In genomic region chr9:76168355-76168754, GRCm38 (mm10) we compare ENCODE assay signal across 12 mouse cellular contexts. TPM values are rescaled to one million over a fixed set of nuclear protein-coding genes. Genes with fewer than 3 reads are reported as not detected.
DNase-seq lines count a peak whose midpoint lies in the region; ATAC-seq and TF ChIP-seq lines count a peak whose summit lies in the region.
"Had no signal": no experiment of that assay in that cellular context is flagged by ENCODE, and none has a peak within 500 bp of the region (broad histone marks: within the 10 kb centered on the region; RNA-seq: fewer than 3 reads in every experiment).

No protein-coding gene starts in this region.

- TF ChIP-seq CTCF in liver, adult 2 months (IDR thresholded peaks at IDR 0.05; ENCODE audit: low read depth, low read length) = peak; percentile 44
- TF ChIP-seq CTCF in MEL (IDR thresholded peaks at IDR 0.05 in 2 of 3, conservative IDR thresholded peaks at IDR 0.05 in 1 of 3; ENCODE audit: control insufficient read depth in 1 of 3, insufficient read depth in 1 of 3, low read depth in 2 of 3, low read length in 3 of 3, poor library complexity in 1 of 3, severe bottlenecking in 1 of 3) = peak in 2 of 3 experiments; percentile 18 to 19; a peak in 3 of 6 replicates
- TF ChIP-seq CTCF in brain, embryonic 14.5 days (IDR thresholded peaks at IDR 0.05; ENCODE audit: borderline replicate concordance, extremely low read depth, insufficient read depth, insufficient read length) = 0 out of 2 replicates have a peak, but pooled peaks have one; percentile 2

- H3K4me3 ChIP-seq in liver, adult 2 months (ENCODE audit: insufficient read depth, low read depth, low read length) = no peak overlapping the region
- no peak overlapping the region for H3K4me3 ChIP-seq in liver, embryonic 11.5 days (ENCODE audit: low read depth, low read length)
- H3K4me3 ChIP-seq in MEL (ENCODE audit: control insufficient read depth in 1 of 2, insufficient read depth in 1 of 2, low read depth in 2 of 2, low read length in 2 of 2) = no peak overlapping the region
- H3K4me3 ChIP-seq in forebrain, embryonic 14.5 days (ENCODE audit: low read depth, low read length) = no peak overlapping the region
- H3K4me3 ChIP-seq: forebrain, embryonic 15.5 days; liver, embryonic 15.5 days had no signal

- TF ChIP-seq RAD21 in MEL (IDR thresholded peaks at IDR 0.05; ENCODE audit: low read depth, low read length) = peak; percentile 9

- no peak for TF ChIP-seq EP300 in MEL (IDR thresholded peaks at IDR 0.05; ENCODE audit: low read depth in 1 of 2, low read length in 2 of 2)

- H3K9me3 ChIP-seq in liver, embryonic 11.5 days (ENCODE audit: control insufficient read depth, low read length) = no peaks in the 10 kb centered on the region
- no peaks in the 10 kb centered on the region for H3K9me3 ChIP-seq in MEL (replicated peaks; ENCODE audit: insufficient read depth, low read length)
- no peaks in the 10 kb centered on the region for H3K9me3 ChIP-seq in forebrain, embryonic 14.5 days (replicated peaks; ENCODE audit: control insufficient read depth, low read length)
- H3K9me3 ChIP-seq: forebrain, embryonic 15.5 days; liver, embryonic 15.5 days had no signal

- no peak overlapping the region for H3K9ac ChIP-seq in liver, adult 2 months (ENCODE audit: low read depth, low read length)
- H3K9ac ChIP-seq in liver, embryonic 11.5 days (ENCODE audit: low read depth, low read length) = no peak overlapping the region
- no peak overlapping the region for H3K9ac ChIP-seq in MEL (ENCODE audit: control insufficient read depth, low read depth, low read length, poor library complexity, severe bottlenecking)
- H3K9ac ChIP-seq in forebrain, embryonic 14.5 days (ENCODE audit: low read length) = no peak overlapping the region
- H3K9ac ChIP-seq: forebrain, embryonic 15.5 days; liver, embryonic 15.5 days had no signal

- peak; percentile 14 for DNase-seq in gastrocnemius, postnatal 10 days
- DNase-seq in gastrocnemius, adult 18-20 months (ENCODE audit: low spot score) = no peak
- DNase-seq in liver, adult 2 months (ENCODE audit: extremely low read depth, low read depth, low spot score) = peak; percentile 7
- DNase-seq in liver, embryonic 11.5 days (ENCODE audit: low spot score) = no peak
- DNase-seq in MEL (ENCODE audit: low read depth, low spot score) = peak; percentile 3
- no peak for DNase-seq in brain, embryonic 14.5 days (ENCODE audit: low read depth)
- no peak for DNase-seq in testis, postnatal 14 days (ENCODE audit: low spot score)
- no peak for DNase-seq in forebrain, embryonic 14.5 days (ENCODE audit: low spot score)
- DNase-seq: kidney, postnatal 14 days had no signal

- 37% methylated on average over 3 of the region's 3 CpGs for WGBS in liver, adult 2 months
- WGBS in liver, embryonic 11.5 days = 46% methylated on average over 3 of the region's 3 CpGs
- 50% methylated on average over 3 of the region's 3 CpGs for WGBS in forebrain, embryonic 14.5 days

- H3K79me2 ChIP-seq in liver, adult 2 months (ENCODE audit: control insufficient read depth, insufficient read depth, low read length) = no peaks in the 10 kb centered on the region
- no peaks in the 10 kb centered on the region for H3K79me2 ChIP-seq in MEL (ENCODE audit: control insufficient read depth, insufficient read depth, low read length, poor library complexity)

- no peaks in the 10 kb centered on the region for H3K27me3 ChIP-seq in liver, adult 2 months (ENCODE audit: control insufficient read depth, insufficient read depth, low read length)
- H3K27me3 ChIP-seq in liver, embryonic 11.5 days (replicated peaks; ENCODE audit: control insufficient read depth, insufficient read depth, low read length) = no peaks in the 10 kb centered on the region
- no peaks in the 10 kb centered on the region for H3K27me3 ChIP-seq in MEL (ENCODE audit: control insufficient read depth in 1 of 2, insufficient read depth in 2 of 2, low read length in 2 of 2)
- H3K27me3 ChIP-seq in forebrain, embryonic 14.5 days (replicated peaks; ENCODE audit: control insufficient read depth, insufficient read depth, low read length) = no peaks in the 10 kb centered on the region
- H3K27me3 ChIP-seq: forebrain, embryonic 15.5 days; liver, embryonic 15.5 days had no signal

- H3K4me2 ChIP-seq in liver, embryonic 11.5 days = no peak overlapping the region
- no peak overlapping the region for H3K4me2 ChIP-seq in forebrain, embryonic 14.5 days (ENCODE audit: low read length)
- H3K4me2 ChIP-seq: forebrain, embryonic 15.5 days; liver, embryonic 15.5 days had no signal

- no peaks in the 10 kb centered on the region for H3K4me1 ChIP-seq in liver, adult 2 months (ENCODE audit: control insufficient read depth, insufficient read depth, low read length)
- H3K4me1 ChIP-seq in liver, embryonic 11.5 days (replicated peaks; ENCODE audit: control insufficient read depth, insufficient read depth, low read length) = no peaks in the 10 kb centered on the region
- H3K4me1 ChIP-seq in MEL (ENCODE audit: control insufficient read depth in 1 of 2, insufficient read depth in 2 of 2, low read length in 2 of 2) = no peaks in the 10 kb centered on the region
- no peaks in the 10 kb centered on the region for H3K4me1 ChIP-seq in forebrain, embryonic 14.5 days (ENCODE audit: control insufficient read depth, insufficient read depth, low read length)
- H3K4me1 ChIP-seq: forebrain, embryonic 15.5 days; liver, embryonic 15.5 days had no signal

- no peak overlapping the region for H3K27ac ChIP-seq in liver, adult 2 months (replicated peaks; ENCODE audit: insufficient read depth, low read depth, low read length)
- no peak overlapping the region for H3K27ac ChIP-seq in liver, embryonic 11.5 days (ENCODE audit: low read depth, low read length)
- no peak overlapping the region for H3K27ac ChIP-seq in MEL (ENCODE audit: control insufficient read depth, low read depth, low read length)
- H3K27ac ChIP-seq in forebrain, embryonic 14.5 days (ENCODE audit: low read depth, low read length) = no peak overlapping the region
- H3K27ac ChIP-seq: forebrain, embryonic 15.5 days; liver, embryonic 15.5 days had no signal

- no peak for TF ChIP-seq POLR2A in liver, adult 2 months (IDR thresholded peaks at IDR 0.05; ENCODE audit: extremely low read depth, insufficient read depth, low read length)
- TF ChIP-seq POLR2A in MEL (IDR thresholded peaks at IDR 0.05; ENCODE audit: control insufficient read depth in 1 of 2, insufficient read depth in 1 of 2, low read depth in 1 of 2, low read length in 2 of 2, poor library complexity in 1 of 2) = no peak
- no peak for TF ChIP-seq POLR2A in brain, embryonic 14.5 days (IDR thresholded peaks at IDR 0.05; ENCODE audit: borderline replicate concordance, extremely low read depth, insufficient read depth, insufficient read length, poor library complexity, severe bottlenecking)

- no peaks in the 10 kb centered on the region for H3K36me3 ChIP-seq in liver, adult 2 months (ENCODE audit: control insufficient read depth, insufficient read depth, low read length)
- H3K36me3 ChIP-seq in liver, embryonic 11.5 days (ENCODE audit: control insufficient read depth, insufficient read depth, low read length) = no peaks in the 10 kb centered on the region
- no peaks in the 10 kb centered on the region for H3K36me3 ChIP-seq in MEL (ENCODE audit: control insufficient read depth in 1 of 2, insufficient read depth in 2 of 2, low read length in 2 of 2)
- H3K36me3 ChIP-seq in forebrain, embryonic 14.5 days (ENCODE audit: control insufficient read depth, insufficient read depth, low read length) = no peaks in the 10 kb centered on the region
- H3K36me3 ChIP-seq: forebrain, embryonic 15.5 days; liver, embryonic 15.5 days had no signal

- no peak for ATAC-seq in liver, embryonic 11.5 days (replicated peaks; ENCODE audit: low FRiP score)
- no peak for ATAC-seq in forebrain, embryonic 14.5 days
- ATAC-seq: forebrain, embryonic 15.5 days had no signal

TF ChIP-seq in MEL, 35 proteins besides CTCF, POLR2A, EP300 and RAD21:
- TF ChIP-seq ZNF384 (IDR thresholded peaks at IDR 0.05; ENCODE audit: low read depth, low read length) = no peak
- no peak for TF ChIP-seq MAZ (IDR thresholded peaks at IDR 0.05; ENCODE audit: low read depth, low read length)
- TF ChIP-seq USF2 (IDR thresholded peaks at IDR 0.05; ENCODE audit: borderline replicate concordance in 1 of 2, insufficient read depth in 1 of 2, low read depth in 1 of 2, low read length in 2 of 2) = no peak
- no peak for TF ChIP-seq UBTF (IDR thresholded peaks at IDR 0.05; ENCODE audit: borderline replicate concordance, insufficient read depth, low read depth, low read length)
- TF ChIP-seq MXI1 (IDR thresholded peaks at IDR 0.05; ENCODE audit: low read depth, low read length) = no peak
- no peak for TF ChIP-seq JUND (IDR thresholded peaks at IDR 0.05; ENCODE audit: low read depth, low read length)

RNA-seq across cellular contexts. Expression of gene Gfral, which starts 45.1 kb away (rescaled TPM):
- not detected for total RNA-seq in gastrocnemius, postnatal 10 days (2021)
- total RNA-seq in gastrocnemius, adult 18-20 months (2021) = not detected
- total RNA-seq in liver, adult 2 months (2014; rRNA removed) = not detected in 2 replicates
- polyA plus RNA-seq in liver, adult 2 months (2012; rRNA removed) = not detected in 2 replicates
- not detected in 2 replicates for polyA plus RNA-seq in liver, embryonic 11.5 days (2014; fragmentation: Nextera tagmentation; extraction: Ambion mirVana)
- not detected in 2 replicates for total RNA-seq in MEL (2012; rRNA removed)
- not detected for polyA plus RNA-seq in MEL (2012; ENCODE audit: insufficient read depth in 1 of 2, insufficient read length in 2 of 2, low read depth in 1 of 2, low replicate concordance in 2 of 2, missing spikeins in 1 of 2)
- not detected in 2 replicates for polyA plus RNA-seq in brain, embryonic 14.5 days (2012; rRNA removed)
- not detected in 2 replicates for polyA plus RNA-seq in forebrain, embryonic 14.5 days (2014; fragmentation: Nextera tagmentation; extraction: Ambion mirVana)
- polyA plus RNA-seq: forebrain, embryonic 15.5 days; heart, embryonic 14.5 days; liver, embryonic 15.5 days had no signal

Comparison
In these comparisons a context has a peak if more than half of its experiments do, and no peak if none do; other contexts are left out.
1. DNase-seq: peak in gastrocnemius, postnatal 10 days (single experiment), liver, adult 2 months (single experiment) and MEL (single experiment); none in gastrocnemius, adult 18-20 months (single experiment), liver, embryonic 11.5 days (single experiment), brain, embryonic 14.5 days (single experiment), testis, postnatal 14 days (single experiment) and forebrain, embryonic 14.5 days (single experiment).
2. Peak in every context shown above with its lines, with median percentiles within 50 percentile points of each other: CTCF ChIP-seq.